In the genomic region with DNA sequence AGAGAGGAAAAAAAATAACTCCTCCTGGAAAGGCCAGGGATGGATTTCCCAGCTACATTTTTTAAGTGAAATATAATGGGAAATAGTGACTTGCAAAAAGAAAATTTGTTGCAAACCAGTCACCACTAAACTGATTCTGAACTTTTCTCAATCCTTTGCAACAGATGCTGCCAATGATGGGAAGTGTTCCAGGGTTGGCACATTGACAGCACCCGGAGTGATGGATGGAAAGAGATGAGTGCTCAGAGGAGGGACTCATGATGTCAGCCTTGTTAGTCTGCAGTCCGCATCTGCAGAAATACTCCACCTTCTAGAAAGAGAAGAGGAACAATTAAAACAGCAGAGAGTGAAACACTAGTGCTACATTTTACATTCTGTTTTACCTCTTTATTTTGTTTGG, we compare ENCODE assay signal across 25 mouse cellular contexts. TPM values are rescaled to one million over a fixed set of nuclear protein-coding genes. Genes with fewer than 3 reads are reported as not detected.
DNase-seq lines count a peak whose midpoint lies in the region; ATAC-seq and TF ChIP-seq lines count a peak whose summit lies in the region.
"Had no signal": no experiment of that assay in that cellular context is flagged by ENCODE, and none has a peak within 500 bp of the region (broad histone marks: within the 10 kb centered on the region; RNA-seq: fewer than 3 reads in every experiment).

No protein-coding gene starts in this region.

- H3K4me1 ChIP-seq in forebrain, postnatal 0 days (ENCODE audit: insufficient read depth) = no peaks in the 10 kb centered on the region
- no peaks in the 10 kb centered on the region for H3K4me1 ChIP-seq in forebrain, embryonic 11.5 days (replicated peaks; ENCODE audit: control insufficient read depth, insufficient read depth, low read length)
- H3K4me1 ChIP-seq: embryonic facial prominence, embryonic 15.5 days; forebrain, embryonic 10.5 days; midbrain, embryonic 10.5 days; neural tube, embryonic 13.5 days had no signal

- H3K27ac ChIP-seq in forebrain, postnatal 0 days (ENCODE audit: low read depth, low read length) = no peak overlapping the region
- H3K27ac ChIP-seq in forebrain, embryonic 11.5 days (ENCODE audit: low read depth, low read length) = no peak overlapping the region
- H3K27ac ChIP-seq in layer of hippocampus, adult 2 months = no peak overlapping the region
- H3K27ac ChIP-seq: embryonic facial prominence, embryonic 15.5 days; forebrain, embryonic 10.5 days; midbrain, embryonic 10.5 days; neural tube, embryonic 13.5 days had no signal

- H3K27me3 ChIP-seq in forebrain, postnatal 0 days (ENCODE audit: insufficient read depth, low read length) = no peaks in the 10 kb centered on the region
- no peaks in the 10 kb centered on the region for H3K27me3 ChIP-seq in forebrain, embryonic 11.5 days (ENCODE audit: control insufficient read depth, insufficient read depth, low read length)
- H3K27me3 ChIP-seq: embryonic facial prominence, embryonic 15.5 days; neural tube, embryonic 13.5 days had no signal

- DNase-seq in forebrain, postnatal 0 days = peak; percentile 18
- no peak for DNase-seq in forebrain, embryonic 11.5 days (ENCODE audit: low spot score)
- peak; percentile 29 to 35 for DNase-seq in right cerebral cortex, postnatal 10 days (ENCODE audit: low spot score in 2 of 2)
- no peak for DNase-seq in right cerebral cortex, postnatal 36 days (ENCODE audit: low spot score in 2 of 2)
- DNase-seq in layer of hippocampus, adult 2 months (ENCODE audit: low spot score in 2 of 2) = peak; percentile 21 to 46
- DNase-seq in heart, postnatal 10 days = no peak
- DNase-seq in urinary bladder, postnatal 4 days (ENCODE audit: low spot score in 2 of 2) = no peak
- DNase-seq: cerebellum, adult 8-10 months; heart, postnatal 36 days; kidney, adult 2 months; kidney, postnatal 25 days; liver; lung, adult 2 months; lung, postnatal 4 days; thymus, adult 18-20 months had no signal

- no peak for TF ChIP-seq CTCF in forebrain, postnatal 0 days (IDR thresholded peaks at IDR 0.05; ENCODE audit: low read depth)
- TF ChIP-seq CTCF in layer of hippocampus, adult 2 months (conservative IDR thresholded peaks at IDR 0.05) = no peak

- no peak; the same call in 1 of the 2 replicates for ATAC-seq in forebrain, postnatal 0 days
- no peak for ATAC-seq in forebrain, embryonic 11.5 days (replicated peaks; ENCODE audit: low FRiP score)

- no peaks in the 10 kb centered on the region for H3K9me3 ChIP-seq in forebrain, postnatal 0 days (ENCODE audit: low read length)
- no peaks in the 10 kb centered on the region for H3K9me3 ChIP-seq in forebrain, embryonic 11.5 days (ENCODE audit: control insufficient read depth, low read length)
- H3K9me3 ChIP-seq: embryonic facial prominence, embryonic 15.5 days; forebrain, embryonic 10.5 days; midbrain, embryonic 10.5 days; neural tube, embryonic 13.5 days had no signal

- H3K36me3 ChIP-seq in forebrain, postnatal 0 days (ENCODE audit: insufficient read depth) = no peaks in the 10 kb centered on the region
- H3K36me3 ChIP-seq in forebrain, embryonic 11.5 days (ENCODE audit: control insufficient read depth, insufficient read depth, low read length) = no peaks in the 10 kb centered on the region
- H3K36me3 ChIP-seq: embryonic facial prominence, embryonic 15.5 days; forebrain, embryonic 10.5 days; midbrain, embryonic 10.5 days; neural tube, embryonic 13.5 days had no signal

- intact Hi-C loops in heart, postnatal 10 days (cut with DNase I) = no loop called here

- no peak overlapping the region for H3K9ac ChIP-seq in forebrain, postnatal 0 days
- H3K9ac ChIP-seq in forebrain, embryonic 11.5 days (ENCODE audit: low read length) = no peak overlapping the region
- H3K9ac ChIP-seq: embryonic facial prominence, embryonic 15.5 days; neural tube, embryonic 13.5 days had no signal

- H3K4me3 ChIP-seq in forebrain, postnatal 0 days (ENCODE audit: low read depth, low read length) = no peak overlapping the region
- no peak overlapping the region for H3K4me3 ChIP-seq in forebrain, embryonic 11.5 days (ENCODE audit: low read depth, low read length)
- H3K4me3 ChIP-seq in layer of hippocampus, adult 2 months = no peak overlapping the region
- H3K4me3 ChIP-seq: embryonic facial prominence, embryonic 15.5 days; forebrain, embryonic 10.5 days; midbrain, embryonic 10.5 days; neural tube, embryonic 13.5 days had no signal

- 65% methylated on average over 2 of the region's 2 CpGs for WGBS in forebrain, postnatal 0 days
- 90% methylated on average over 2 of the region's 2 CpGs for WGBS in forebrain, embryonic 11.5 days

- H3K4me2 ChIP-seq in forebrain, postnatal 0 days (ENCODE audit: low read depth) = no peak overlapping the region
- no peak overlapping the region for H3K4me2 ChIP-seq in forebrain, embryonic 11.5 days (ENCODE audit: low read depth, low read length, severe bottlenecking)
- H3K4me2 ChIP-seq: embryonic facial prominence, embryonic 15.5 days; heart, embryonic 11.5 days; neural tube, embryonic 13.5 days had no signal

RNA-seq across cellular contexts. Expression of a gene that starts 6.8 kb away (rescaled TPM):
- not detected in 2 replicates for total RNA-seq in forebrain, postnatal 0 days (2014; rRNA removed)
- polyA plus RNA-seq in forebrain, postnatal 0 days (2015; fragmentation: Nextera tagmentation; extraction: Ambion mirVana) = not detected in 2 replicates
- polyA plus RNA-seq in forebrain, embryonic 11.5 days (2014; fragmentation: Nextera tagmentation; extraction: Ambion mirVana) = not detected in 2 replicates
- not detected for total RNA-seq in layer of hippocampus, adult 2 months (2021)
- total RNA-seq in heart, postnatal 10 days (2021) = not detected
- total RNA-seq: adrenal gland, adult 18-20 months; heart, postnatal 36 days; left cerebral cortex, postnatal 14 days had no signal
- polyA plus RNA-seq: C2C12; forebrain, embryonic 10.5 days; gonadal fat pad, adult 2 months; heart, embryonic 11.5 days; kidney, adult 2 months; lung, adult 2 months; midbrain, embryonic 10.5 days; neural tube, embryonic 13.5 days; urinary bladder, adult 2 months had no signal

RNA-seq across cellular contexts. Expression of a gene that starts 6.8 kb away (rescaled TPM):
- total RNA-seq in forebrain, postnatal 0 days (2014; rRNA removed) = 0.05 TPM in 1 of 2 replicates, not detected in the other
- polyA plus RNA-seq in forebrain, postnatal 0 days (2015; fragmentation: Nextera tagmentation; extraction: Ambion mirVana) = 0.04 TPM in 1 of 2 replicates, not detected in the other
- 0.17 and 0.20 TPM in 2 replicates for polyA plus RNA-seq in forebrain, embryonic 11.5 days (2014; fragmentation: Nextera tagmentation; extraction: Ambion mirVana)
- under 1 TPM; 0.61 to 0.67 TPM for total RNA-seq in layer of hippocampus, adult 2 months (2021)
- total RNA-seq in heart, postnatal 10 days (2021) = under 1 TPM; 0.10 to 0.14 TPM
- polyA plus RNA-seq: C2C12 had no signal

RNA-seq across cellular contexts. Expression of a gene that starts 25.5 kb away (rescaled TPM):
- not detected in 2 replicates for total RNA-seq in forebrain, postnatal 0 days (2014; rRNA removed)
- not detected in 2 replicates for polyA plus RNA-seq in forebrain, postnatal 0 days (2015; fragmentation: Nextera tagmentation; extraction: Ambion mirVana)
- not detected in 2 replicates for polyA plus RNA-seq in forebrain, embryonic 11.5 days (2014; fragmentation: Nextera tagmentation; extraction: Ambion mirVana)
- total RNA-seq in layer of hippocampus, adult 2 months (2021) = not detected
- not detected for total RNA-seq in heart, postnatal 10 days (2021)
- total RNA-seq: adrenal gland, adult 18-20 months; left cerebral cortex, postnatal 14 days had no signal
- polyA plus RNA-seq: C2C12; forebrain, embryonic 10.5 days; gonadal fat pad, adult 2 months; heart, embryonic 11.5 days; kidney, adult 2 months; lung, adult 2 months; midbrain, embryonic 10.5 days; neural tube, embryonic 13.5 days; urinary bladder, adult 2 months had no signal

RNA-seq across cellular contexts. Expression of a gene that starts 35.2 kb away (rescaled TPM):
- total RNA-seq in forebrain, postnatal 0 days (2014; rRNA removed) = not detected in 2 replicates
- not detected in 2 replicates for polyA plus RNA-seq in forebrain, postnatal 0 days (2015; fragmentation: Nextera tagmentation; extraction: Ambion mirVana)
- not detected in 2 replicates for polyA plus RNA-seq in forebrain, embryonic 11.5 days (2014; fragmentation: Nextera tagmentation; extraction: Ambion mirVana)
- total RNA-seq in layer of hippocampus, adult 2 months (2021) = not detected
- total RNA-seq in heart, postnatal 10 days (2021) = not detected
- total RNA-seq: adrenal gland, adult 18-20 months; heart, postnatal 36 days; left cerebral cortex, postnatal 14 days had no signal
- polyA plus RNA-seq: C2C12; forebrain, embryonic 10.5 days; gonadal fat pad, adult 2 months; heart, embryonic 11.5 days; kidney, adult 2 months; lung, adult 2 months; midbrain, embryonic 10.5 days; neural tube, embryonic 13.5 days; urinary bladder, adult 2 months had no signal

RNA-seq across cellular contexts. Expression of a gene that starts 59.2 kb away (rescaled TPM):
- 0.05 TPM in 1 of 2 replicates, not detected in the other for total RNA-seq in forebrain, postnatal 0 days (2014; rRNA removed)
- polyA plus RNA-seq in forebrain, postnatal 0 days (2015; fragmentation: Nextera tagmentation; extraction: Ambion mirVana) = not detected in 2 replicates
- polyA plus RNA-seq in forebrain, embryonic 11.5 days (2014; fragmentation: Nextera tagmentation; extraction: Ambion mirVana) = not detected in 2 replicates
- total RNA-seq in layer of hippocampus, adult 2 months (2021) = not detected
- not detected for total RNA-seq in heart, postnatal 10 days (2021)
- total RNA-seq: adrenal gland, adult 18-20 months; heart, postnatal 36 days had no signal
- polyA plus RNA-seq: C2C12; embryonic facial prominence, embryonic 15.5 days; forebrain, embryonic 10.5 days; gonadal fat pad, adult 2 months; heart, embryonic 11.5 days; kidney, adult 2 months; lung, adult 2 months; midbrain, embryonic 10.5 days; neural tube, embryonic 13.5 days; urinary bladder, adult 2 months had no signal

Comparison
In these comparisons a context has a peak if more than half of its experiments do, and no peak if none do; other contexts are left out.
1. DNase-seq: peak in forebrain, postnatal 0 days (single experiment), right cerebral cortex, postnatal 10 days (2 of 2) and layer of hippocampus, adult 2 months (2 of 2); none in forebrain, embryonic 11.5 days (single experiment), right cerebral cortex, postnatal 36 days (0 of 2), heart, postnatal 10 days (0 of 2) and urinary bladder, postnatal 4 days (0 of 2).